Mouse (Mus musculus) lung, adult 2 months (tissue): ENCODE data around the gene Vps54.

Experiments used
- CTCF ChIP-seq: fragments of 200-500 bp; IDR thresholded peaks from 2 replicates; pipeline ENCODE4 v1.5.1; 2011; ENCODE audit warnings: mild to moderate bottlenecking, low read length, control low read depth; ENCODE audit not compliant: insufficient read depth
- POLR2A ChIP-seq: fragments of 200-500 bp; IDR thresholded peaks from 2 replicates; pipeline ENCODE4 v1.6.1; 2011; ENCODE audit warnings: low read depth, mild to moderate bottlenecking, control low read depth, low read length, borderline replicate concordance; ENCODE audit errors: extremely low read depth

GRCm38 (mm10) chr11:21239021-21239661, at the start of gene Vps54:
- TF ChIP-seq CTCF, result no peak
- TF ChIP-seq POLR2A, result no peak; the same call in 1 of the 2 replicates
